Mouse (Mus musculus): ENCODE measurements around the gene Aldh1l1. TPM values are rescaled to one million over a fixed set of nuclear protein-coding genes. Genes with fewer than 3 reads are reported as not detected.

Aldh1l1 gene
- polyA plus RNA-seq (2012; rRNA removed) = 20.5 and 53.6 TPM in 2 replicates

- TF ChIP-seq POLR2A (IDR thresholded peaks at IDR 0.05; ENCODE audit: low read depth, low read length) (no peak), CTCF (IDR thresholded peaks at IDR 0.05; ENCODE audit: extremely low read depth, insufficient read length, insufficient replicate concordance, low read depth, low read length) (no peak)
- H3K27me3 ChIP-seq (ENCODE audit: control insufficient read depth, insufficient read depth, low read length) = no peaks in the 10 kb centered on the region
- H3K27ac ChIP-seq (ENCODE audit: insufficient read depth, low read depth, low read length) = no peak within 1 kb of the TSS
- 64% methylated on average over 12 of the region's 12 CpGs for WGBS
- no peaks in the 10 kb centered on the region for H3K36me3 ChIP-seq (ENCODE audit: control insufficient read depth, insufficient read depth, low read length)
- no peaks in the 10 kb centered on the region for H3K4me1 ChIP-seq (ENCODE audit: control insufficient read depth, insufficient read depth, insufficient read length, low read length)
- no peak within 1 kb of the TSS for H3K4me3 ChIP-seq (ENCODE audit: low read depth, low read length)
These were observed at the start of gene Aldh1l1 for GRCm38 (mm10) chr6:90486176-90486921. TSS of gene Aldh1l1 (plus strand) at chr6:90486427.

- H3K27me3 ChIP-seq (ENCODE audit: control insufficient read depth, insufficient read depth, low read length) = no peaks in the 10 kb centered on the region
- no peak overlapping the region for H3K4me3 ChIP-seq (ENCODE audit: low read depth, low read length)
- H3K4me1 ChIP-seq (ENCODE audit: control insufficient read depth, insufficient read depth, insufficient read length, low read length) = peaks cover 2% of the 10 kb centered on the region; the same call in 1 of the 2 replicates
- TF ChIP-seq CTCF (IDR thresholded peaks at IDR 0.05; ENCODE audit: extremely low read depth, insufficient read length, insufficient replicate concordance, low read depth, low read length) = no peak
- TF ChIP-seq POLR2A (IDR thresholded peaks at IDR 0.05; ENCODE audit: low read depth, low read length) = no peak
- no peaks in the 10 kb centered on the region for H3K36me3 ChIP-seq (ENCODE audit: control insufficient read depth, insufficient read depth, low read length)
- no peak overlapping the region for H3K27ac ChIP-seq (ENCODE audit: insufficient read depth, low read depth, low read length)
- 93% methylated on average over 3 of the region's 3 CpGs for WGBS
These were observed 49.2 kb upstream of the Aldh1l1 start for GRCm38 (mm10) chr6:90437041-90437440.

DNA sequence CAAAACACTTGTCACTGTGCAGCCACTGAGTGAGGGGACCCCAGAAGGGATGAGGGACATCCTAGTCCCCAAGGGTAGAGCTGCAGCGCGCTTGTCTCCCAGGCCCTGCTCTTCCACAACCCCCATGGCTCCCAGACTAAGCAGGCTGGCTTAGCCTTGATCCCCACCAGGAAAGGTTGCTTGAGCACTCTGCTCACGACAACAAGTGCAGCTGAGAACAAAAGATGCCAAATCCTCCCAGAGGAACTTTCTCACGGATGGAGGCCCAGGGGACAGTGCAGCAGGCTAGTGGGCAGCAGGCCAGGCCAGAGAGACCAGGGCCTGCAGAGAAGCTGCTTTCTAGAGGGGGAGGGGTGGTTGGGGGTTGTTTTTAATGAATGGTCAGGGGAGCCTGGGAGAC, 39.3 kb upstream of the Aldh1l1 start:
- H3K4me3 ChIP-seq (ENCODE audit: low read depth, low read length) = no peak overlapping the region
- no peaks in the 10 kb centered on the region for H3K27me3 ChIP-seq (ENCODE audit: control insufficient read depth, insufficient read depth, low read length)
- no peak overlapping the region for H3K27ac ChIP-seq (ENCODE audit: insufficient read depth, low read depth, low read length)
- 67% methylated on average over 4 of the region's 4 CpGs for WGBS
- H3K36me3 ChIP-seq (ENCODE audit: control insufficient read depth, insufficient read depth, low read length) = no peaks in the 10 kb centered on the region
- TF ChIP-seq CTCF (IDR thresholded peaks at IDR 0.05; ENCODE audit: extremely low read depth, insufficient read length, insufficient replicate concordance, low read depth, low read length) (no peak), POLR2A (IDR thresholded peaks at IDR 0.05; ENCODE audit: low read depth, low read length) (no peak)
- peaks cover 9% of the 10 kb centered on the region; the same call in 1 of the 2 replicates for H3K4me1 ChIP-seq (ENCODE audit: control insufficient read depth, insufficient read depth, insufficient read length, low read length)

GRCm38 (mm10) chr6:90450179-90450578, 36.0 kb upstream of the Aldh1l1 start:
- TF ChIP-seq CTCF (IDR thresholded peaks at IDR 0.05; ENCODE audit: extremely low read depth, insufficient read length, insufficient replicate concordance, low read depth, low read length) = peak; percentile 80; the same call in 1 of the 2 replicates
- TF ChIP-seq POLR2A (IDR thresholded peaks at IDR 0.05; ENCODE audit: low read depth, low read length) = no peak
- peak overlapping the region; percentile 71 for H3K27ac ChIP-seq (ENCODE audit: insufficient read depth, low read depth, low read length)

GRCm38 (mm10) chr6:90450697-90451096, 35.5 kb upstream of the Aldh1l1 start:
- Histone ChIP-seq H3K4me1 (ENCODE audit: control insufficient read depth, insufficient read depth, insufficient read length, low read length) (peaks cover 9% of the 10 kb centered on the region; the same call in 1 of the 2 replicates), H3K4me3 (ENCODE audit: low read depth, low read length) (no peak overlapping the region), H3K27me3 (ENCODE audit: control insufficient read depth, insufficient read depth, low read length) (no peaks in the 10 kb centered on the region), H3K27ac (ENCODE audit: insufficient read depth, low read depth, low read length) (peak overlapping the region; percentile 95), H3K36me3 (ENCODE audit: control insufficient read depth, insufficient read depth, low read length) (no peaks in the 10 kb centered on the region)
- TF ChIP-seq CTCF (IDR thresholded peaks at IDR 0.05; ENCODE audit: extremely low read depth, insufficient read length, insufficient replicate concordance, low read depth, low read length) = no peak
- TF ChIP-seq POLR2A (IDR thresholded peaks at IDR 0.05; ENCODE audit: low read depth, low read length) = no peak
- 28% methylated on average over 5 of the region's 5 CpGs for WGBS

More at GRCm38 (mm10) chr6:90450179-90450578, 36.0 kb upstream of the Aldh1l1 start:
- Histone ChIP-seq H3K27me3 (ENCODE audit: control insufficient read depth, insufficient read depth, low read length) (no peaks in the 10 kb centered on the region), H3K4me1 (ENCODE audit: control insufficient read depth, insufficient read depth, insufficient read length, low read length) (peaks cover 9% of the 10 kb centered on the region; the same call in 1 of the 2 replicates), H3K36me3 (ENCODE audit: control insufficient read depth, insufficient read depth, low read length) (no peaks in the 10 kb centered on the region), H3K4me3 (ENCODE audit: low read depth, low read length) (no peak overlapping the region)
- 15% methylated on average over 7 of the region's 7 CpGs for WGBS

GRCm38 (mm10) chr6:90451512-90451911, 34.7 kb upstream of the Aldh1l1 start:
- TF ChIP-seq CTCF (IDR thresholded peaks at IDR 0.05; ENCODE audit: extremely low read depth, insufficient read length, insufficient replicate concordance, low read depth, low read length) (no peak), POLR2A (IDR thresholded peaks at IDR 0.05; ENCODE audit: low read depth, low read length) (no peak)
- no peak overlapping the region for H3K4me3 ChIP-seq (ENCODE audit: low read depth, low read length)
- WGBS = 75% methylated on average over 5 of the region's 5 CpGs
- H3K27ac ChIP-seq (ENCODE audit: insufficient read depth, low read depth, low read length) = peak overlapping the region; percentile 67
- H3K27me3 ChIP-seq (ENCODE audit: control insufficient read depth, insufficient read depth, low read length) = no peaks in the 10 kb centered on the region
- no peaks in the 10 kb centered on the region for H3K36me3 ChIP-seq (ENCODE audit: control insufficient read depth, insufficient read depth, low read length)
- H3K4me1 ChIP-seq (ENCODE audit: control insufficient read depth, insufficient read depth, insufficient read length, low read length) = peaks cover 9% of the 10 kb centered on the region; the same call in 1 of the 2 replicates

DNA sequence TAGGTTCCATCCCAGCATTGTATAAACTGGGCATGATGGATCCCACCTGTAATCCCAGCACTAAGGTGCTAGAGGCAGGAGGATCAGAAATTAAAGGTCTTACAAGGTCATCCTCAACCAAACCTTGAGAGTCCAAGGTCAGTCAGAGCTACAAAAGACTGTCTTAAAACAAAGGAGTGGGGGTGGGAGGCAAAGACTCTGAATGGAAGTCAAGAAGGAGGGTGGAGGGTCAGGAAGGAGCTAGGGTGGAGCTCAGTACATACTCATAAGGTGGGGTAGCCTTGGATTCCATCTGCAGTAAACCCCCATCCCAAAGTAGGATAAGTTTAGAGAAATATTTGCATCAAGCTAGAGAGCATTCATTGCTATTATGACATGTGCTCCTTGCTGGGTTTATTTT, 33.6 kb upstream of the Aldh1l1 start:
- TF ChIP-seq CTCF (IDR thresholded peaks at IDR 0.05; ENCODE audit: extremely low read depth, insufficient read length, insufficient replicate concordance, low read depth, low read length) = no peak
- no peak for TF ChIP-seq POLR2A (IDR thresholded peaks at IDR 0.05; ENCODE audit: low read depth, low read length)
- Histone ChIP-seq H3K27me3 (ENCODE audit: control insufficient read depth, insufficient read depth, low read length) (no peaks in the 10 kb centered on the region), H3K27ac (ENCODE audit: insufficient read depth, low read depth, low read length) (no peak overlapping the region), H3K36me3 (ENCODE audit: control insufficient read depth, insufficient read depth, low read length) (no peaks in the 10 kb centered on the region), H3K4me1 (ENCODE audit: control insufficient read depth, insufficient read depth, insufficient read length, low read length) (peaks cover 9% of the 10 kb centered on the region; the same call in 1 of the 2 replicates), H3K4me3 (ENCODE audit: low read depth, low read length) (no peak overlapping the region)
